In genomic region chr12:72809798-72810197, GRCm38 (mm10) we compare ENCODE assay signal across 19 mouse cellular contexts. TPM values are rescaled to one million over a fixed set of nuclear protein-coding genes. Genes with fewer than 3 reads are reported as not detected.
DNase-seq lines count a peak whose midpoint lies in the region; ATAC-seq lines count a peak whose summit lies in the region.
"Had no signal": no experiment of that assay in that cellular context is flagged by ENCODE, and none has a peak within 500 bp of the region (broad histone marks: within the 10 kb centered on the region; RNA-seq: fewer than 3 reads in every experiment).

No protein-coding gene starts in this region.

- no peak overlapping the region for H3K4me3 ChIP-seq in liver, embryonic 13.5 days (replicated peaks)
- no peak overlapping the region for H3K4me3 ChIP-seq in hindbrain, embryonic 10.5 days
- H3K4me3 ChIP-seq: forebrain, embryonic 15.5 days; kidney, embryonic 15.5 days; limb, embryonic 13.5 days; neural tube, embryonic 12.5 days had no signal

- H3K36me3 ChIP-seq in liver, embryonic 13.5 days = no peaks in the 10 kb centered on the region
- H3K36me3 ChIP-seq in hindbrain, embryonic 10.5 days = peaks cover 6% of the 10 kb centered on the region
- H3K36me3 ChIP-seq: forebrain, embryonic 15.5 days; kidney, embryonic 15.5 days; limb, embryonic 13.5 days; neural tube, embryonic 12.5 days had no signal

- H3K9ac ChIP-seq in liver, embryonic 13.5 days = no peak overlapping the region
- H3K9ac ChIP-seq: forebrain, embryonic 15.5 days; kidney, embryonic 15.5 days; limb, embryonic 13.5 days; neural tube, embryonic 12.5 days had no signal

- 35% methylated on average over 6 of the region's 6 CpGs for WGBS in liver, embryonic 13.5 days (ENCODE audit: insufficient replicate concordance)
- 82% methylated on average over 6 of the region's 6 CpGs for WGBS in hindbrain, embryonic 10.5 days

- no peak overlapping the region for H3K27ac ChIP-seq in liver, embryonic 13.5 days
- H3K27ac ChIP-seq in hindbrain, embryonic 10.5 days = no peak overlapping the region
- H3K27ac ChIP-seq: forebrain, embryonic 15.5 days; kidney, embryonic 15.5 days; limb, embryonic 13.5 days; neural tube, embryonic 12.5 days had no signal

- peak; percentile 27 for DNase-seq in CD4-positive helper T cell, adult 2 months (ENCODE audit: low read depth, low spot score)
- DNase-seq in ES-CJ7 (ENCODE audit: low read depth, low spot score) (peak; percentile 62), ZHBTc4 (ENCODE audit: low read depth, low spot score) (peak; percentile 86)
- DNase-seq in liver, embryonic 13.5 days = no peak
- DNase-seq in lung, postnatal 4 days = no peak
- no peak for DNase-seq in hindbrain, embryonic 10.5 days (ENCODE audit: low spot score)
- no peak for DNase-seq in adrenal gland, postnatal 14 days
- DNase-seq in adrenal gland, adult (ENCODE audit: inconsistent age in 2 of 2, low spot score in 1 of 2) = no peak
- DNase-seq: cerebellum, adult 9-10 months; gastrocnemius, postnatal 36 days; kidney, postnatal 4 days; lung, adult 18-20 months; lung, postnatal 14 days had no signal

- no peaks in the 10 kb centered on the region for H3K27me3 ChIP-seq in liver, embryonic 13.5 days
- H3K27me3 ChIP-seq in hindbrain, embryonic 10.5 days (ENCODE audit: insufficient read depth, poor library complexity, severe bottlenecking) = no peaks in the 10 kb centered on the region
- H3K27me3 ChIP-seq: forebrain, embryonic 15.5 days; kidney, embryonic 15.5 days; limb, embryonic 13.5 days; neural tube, embryonic 12.5 days; Patski had no signal

- no peaks in the 10 kb centered on the region for H3K4me1 ChIP-seq in liver, embryonic 13.5 days (replicated peaks)
- peaks cover 6% of the 10 kb centered on the region; the same call in 1 of the 2 replicates for H3K4me1 ChIP-seq in hindbrain, embryonic 10.5 days (replicated peaks)
- H3K4me1 ChIP-seq: forebrain, embryonic 15.5 days; kidney, embryonic 15.5 days; limb, embryonic 13.5 days; neural tube, embryonic 12.5 days had no signal

- no peak overlapping the region for H3K4me2 ChIP-seq in liver, embryonic 13.5 days
- H3K4me2 ChIP-seq: forebrain, embryonic 15.5 days; kidney, embryonic 15.5 days; limb, embryonic 13.5 days; neural tube, embryonic 12.5 days had no signal

- H3K9me3 ChIP-seq in liver, embryonic 13.5 days (replicated peaks) = no peaks in the 10 kb centered on the region
- H3K9me3 ChIP-seq in hindbrain, embryonic 10.5 days = no peaks in the 10 kb centered on the region
- H3K9me3 ChIP-seq: forebrain, embryonic 15.5 days; kidney, embryonic 15.5 days had no signal

- ATAC-seq in liver, embryonic 13.5 days (ENCODE audit: low read depth) = 0 out of 2 replicates have a peak, but pooled peaks have one; percentile 41
- ATAC-seq: forebrain, embryonic 15.5 days; inflammation-experienced regulatory T-cells, adult 6 months; Patski had no signal

RNA-seq across cellular contexts. Expression of gene Ppm1a, which starts 52.5 kb away (rescaled TPM):
- 25.6 and 25.8 TPM in 2 replicates for polyA plus RNA-seq in liver, embryonic 13.5 days (2015; fragmentation: Nextera tagmentation; extraction: Ambion mirVana)
- polyA plus RNA-seq in hindbrain, embryonic 10.5 days (2016; fragmentation: Nextera tagmentation; extraction: Ambion mirVana) = 43.9 and 54.3 TPM in 2 replicates
- 244 and 247 TPM in 2 replicates for total RNA-seq in adrenal gland, postnatal 14 days (2021)

Comparison
In these comparisons a context has a peak if more than half of its experiments do, and no peak if none do; other contexts are left out.
1. DNase-seq: peak in CD4-positive helper T cell, adult 2 months (single experiment), ES-CJ7 (single experiment) and ZHBTc4 (single experiment); none in liver, embryonic 13.5 days (single experiment), lung, postnatal 4 days (0 of 2), hindbrain, embryonic 10.5 days (single experiment), adrenal gland, postnatal 14 days (single experiment) and adrenal gland, adult (0 of 2).